Mouse (Mus musculus): ENCODE measurements around the gene Hist1h3e. TPM values are rescaled to one million over a fixed set of nuclear protein-coding genes. Genes with fewer than 3 reads are reported as not detected.

Gene Hist1h3e
- polyA plus RNA-seq, 2 experiments: 7.0 to 36.1 TPM

DNA sequence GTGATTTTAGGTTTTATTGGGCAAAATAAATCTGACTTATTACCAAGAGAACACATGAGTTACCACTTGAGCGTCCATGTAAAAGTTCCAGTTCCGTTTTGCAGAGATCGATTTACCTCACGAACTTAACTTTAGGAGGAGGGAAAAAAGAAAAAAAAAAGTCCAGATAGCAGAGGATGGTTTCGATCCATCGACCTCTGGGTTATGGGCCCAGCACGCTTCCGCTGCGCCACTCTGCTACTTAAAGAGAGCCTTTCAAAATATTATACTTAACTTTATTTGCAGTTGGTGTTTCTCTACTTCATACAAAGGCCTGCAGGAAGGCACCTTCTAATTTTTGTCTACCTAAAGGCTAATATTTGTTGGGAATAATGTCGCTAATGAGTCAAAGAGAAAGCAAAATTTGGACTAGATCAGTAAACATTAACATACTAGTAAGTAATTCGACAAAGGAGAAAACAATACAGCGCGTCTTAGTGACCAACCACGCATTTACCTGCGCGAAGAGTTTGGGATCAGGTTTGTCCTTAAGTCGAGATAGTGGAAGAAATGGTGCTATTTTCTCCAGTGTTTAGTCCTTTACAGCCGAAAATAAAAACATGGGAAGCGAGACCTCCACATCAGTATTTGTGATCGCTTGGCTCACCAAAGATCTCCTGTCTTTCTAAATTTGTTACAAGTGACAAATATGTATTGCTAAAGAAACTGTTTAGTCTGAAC lies 31.8 kb downstream of the Hist1h3e start:
- under 1% methylated on average over 20 of the region's 20 CpGs for WGBS
- H3K9ac ChIP-seq (ENCODE audit: low read depth, low read length, severe bottlenecking): peak overlapping the region; percentile 76
- no peaks in the 10 kb centered on the region for H3K36me3 ChIP-seq (ENCODE audit: control insufficient read depth, insufficient read depth, low read length)
- H3K27me3 ChIP-seq (ENCODE audit: control insufficient read depth, insufficient read depth, low read length): no peaks in the 10 kb centered on the region
- DNase-seq (ENCODE audit: low spot score) (peak; percentile 76), ATAC-seq (ENCODE audit: low FRiP score, low read depth) (peak; percentile 1; the same call in 1 of the 2 replicates)
- TF ChIP-seq POLR2A (IDR thresholded peaks at IDR 0.05; ENCODE audit: borderline replicate concordance, extremely low read depth, insufficient read depth, insufficient read length): no peak
- peaks cover 22% of the 10 kb centered on the region for H3K4me1 ChIP-seq (ENCODE audit: control insufficient read depth, insufficient read depth, low read length)
- peak overlapping the region; percentile 49 for H3K4me2 ChIP-seq (replicated peaks; ENCODE audit: low read depth, low read length, severe bottlenecking)
- peak overlapping the region; percentile 55 for H3K4me3 ChIP-seq (replicated peaks; ENCODE audit: low read length)
- no peaks in the 10 kb centered on the region for H3K9me3 ChIP-seq (ENCODE audit: control insufficient read depth, low read length)
- peak overlapping the region; percentile 99 for H3K27ac ChIP-seq (replicated peaks; ENCODE audit: low read depth, low read length)

GRCm38 (mm10) chr13:23529480-23530165 lies 32.5 kb downstream of the Hist1h3e start:
- no peaks in the 10 kb centered on the region for H3K36me3 ChIP-seq (ENCODE audit: control insufficient read depth, insufficient read depth, low read length)
- 27% methylated on average over 2 of the region's 2 CpGs for WGBS
- H3K4me1 ChIP-seq (ENCODE audit: control insufficient read depth, insufficient read depth, low read length): peaks cover 22% of the 10 kb centered on the region
- H3K4me3 ChIP-seq (replicated peaks; ENCODE audit: low read length): peak overlapping the region; percentile 55
- no peak for TF ChIP-seq POLR2A (IDR thresholded peaks at IDR 0.05; ENCODE audit: borderline replicate concordance, extremely low read depth, insufficient read depth, insufficient read length)
- no peaks in the 10 kb centered on the region for H3K27me3 ChIP-seq (ENCODE audit: control insufficient read depth, insufficient read depth, low read length)
- peak overlapping the region; percentile 76 for H3K9ac ChIP-seq (ENCODE audit: low read depth, low read length, severe bottlenecking)
- ATAC-seq (ENCODE audit: low FRiP score, low read depth) (no peak), DNase-seq (ENCODE audit: low spot score) (no peak)
- no peaks in the 10 kb centered on the region for H3K9me3 ChIP-seq (ENCODE audit: control insufficient read depth, low read length)
- H3K4me2 ChIP-seq (replicated peaks; ENCODE audit: low read depth, low read length, severe bottlenecking): peak overlapping the region; percentile 49
- peak overlapping the region; percentile 99 for H3K27ac ChIP-seq (replicated peaks; ENCODE audit: low read depth, low read length)

- Histone ChIP-seq H3K36me3 (ENCODE audit: control insufficient read depth, insufficient read depth, low read length) (no peaks in the 10 kb centered on the region), H3K4me2 (replicated peaks; ENCODE audit: low read depth, low read length, severe bottlenecking) (no peak overlapping the region), H3K9ac (ENCODE audit: low read depth, low read length, severe bottlenecking) (no peak overlapping the region), H3K27me3 (ENCODE audit: control insufficient read depth, insufficient read depth, low read length) (no peaks in the 10 kb centered on the region), H3K27ac (replicated peaks; ENCODE audit: low read depth, low read length) (no peak overlapping the region), H3K4me3 (replicated peaks; ENCODE audit: low read length) (no peak overlapping the region), H3K4me1 (ENCODE audit: control insufficient read depth, insufficient read depth, low read length) (peaks cover 19% of the 10 kb centered on the region), H3K9me3 (ENCODE audit: control insufficient read depth, low read length) (no peaks in the 10 kb centered on the region)
- WGBS: 73% methylated on average over 5 of the region's 5 CpGs
- DNase-seq (ENCODE audit: low spot score) (no peak), ATAC-seq (ENCODE audit: low FRiP score, low read depth) (no peak)
- TF ChIP-seq POLR2A (IDR thresholded peaks at IDR 0.05; ENCODE audit: borderline replicate concordance, extremely low read depth, insufficient read depth, insufficient read length): no peak
Observed at GRCm38 (mm10) chr13:23529005-23529404, 33.2 kb downstream of the Hist1h3e start.

DNA sequence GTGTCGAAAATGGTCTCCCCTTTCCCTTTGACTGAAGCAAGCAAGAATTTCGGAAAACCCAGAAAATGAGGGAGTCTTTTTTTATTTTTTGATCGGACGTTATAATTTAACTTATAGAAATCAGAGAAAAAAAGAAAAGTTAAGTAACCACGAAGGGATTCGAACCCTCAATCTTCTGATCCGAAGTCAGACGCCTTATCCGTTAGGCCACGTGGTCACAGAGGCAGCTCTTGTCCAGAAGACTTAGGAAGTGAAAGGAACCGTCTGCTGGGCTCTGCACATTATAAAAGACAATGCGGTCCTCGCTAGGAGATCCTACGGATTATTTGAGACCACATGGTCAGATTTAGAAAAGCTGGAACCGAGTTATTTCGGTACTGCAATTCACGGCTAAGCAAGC lies 35.9 kb downstream of the Hist1h3e start:
- TF ChIP-seq POLR2A (IDR thresholded peaks at IDR 0.05; ENCODE audit: borderline replicate concordance, extremely low read depth, insufficient read depth, insufficient read length): no peak
- ATAC-seq (ENCODE audit: low FRiP score, low read depth): peak; percentile 71
- WGBS: 2% methylated on average over 17 of the region's 17 CpGs
- Histone ChIP-seq H3K36me3 (ENCODE audit: control insufficient read depth, insufficient read depth, low read length) (no peaks in the 10 kb centered on the region), H3K27ac (replicated peaks; ENCODE audit: low read depth, low read length) (0 out of 2 replicates have a peak overlapping the region, but pooled peaks have one; percentile 6), H3K27me3 (ENCODE audit: control insufficient read depth, insufficient read depth, low read length) (no peaks in the 10 kb centered on the region), H3K9ac (ENCODE audit: low read depth, low read length, severe bottlenecking) (peak overlapping the region; percentile 28; the same call in 1 of the 2 replicates), H3K4me3 (replicated peaks; ENCODE audit: low read length) (peak overlapping the region; percentile 36), H3K4me2 (replicated peaks; ENCODE audit: low read depth, low read length, severe bottlenecking) (peak overlapping the region; percentile 40), H3K4me1 (ENCODE audit: control insufficient read depth, insufficient read depth, low read length) (peaks cover 6% of the 10 kb centered on the region), H3K9me3 (ENCODE audit: control insufficient read depth, low read length) (no peaks in the 10 kb centered on the region)
- DNase-seq (ENCODE audit: low spot score): peak; percentile 95

- Histone ChIP-seq H3K4me2 (replicated peaks; ENCODE audit: low read depth, low read length, severe bottlenecking) (peak overlapping the region; percentile 40), H3K9ac (ENCODE audit: low read depth, low read length, severe bottlenecking) (peak overlapping the region; percentile 28; the same call in 1 of the 2 replicates), H3K9me3 (ENCODE audit: control insufficient read depth, low read length) (no peaks in the 10 kb centered on the region), H3K27ac (replicated peaks; ENCODE audit: low read depth, low read length) (no peak overlapping the region), H3K4me3 (replicated peaks; ENCODE audit: low read length) (peak overlapping the region; percentile 36), H3K36me3 (ENCODE audit: control insufficient read depth, insufficient read depth, low read length) (no peaks in the 10 kb centered on the region), H3K4me1 (ENCODE audit: control insufficient read depth, insufficient read depth, low read length) (peaks cover 6% of the 10 kb centered on the region), H3K27me3 (ENCODE audit: control insufficient read depth, insufficient read depth, low read length) (no peaks in the 10 kb centered on the region)
- no peak for TF ChIP-seq POLR2A (IDR thresholded peaks at IDR 0.05; ENCODE audit: borderline replicate concordance, extremely low read depth, insufficient read depth, insufficient read length)
- ATAC-seq (ENCODE audit: low FRiP score, low read depth) (no peak), DNase-seq (ENCODE audit: low spot score) (no peak)
- 1% methylated on average over 10 of the region's 10 CpGs for WGBS
Observed at GRCm38 (mm10) chr13:23525901-23526300, 36.3 kb downstream of the Hist1h3e start.
